Mouse (Mus musculus) adrenal gland, adult 18-20 months (tissue): ENCODE data around the gene Rela. TPM values are rescaled to one million over a fixed set of nuclear protein-coding genes. Genes with fewer than 3 reads are reported as not detected.
"Not testable (repeated sequence)": the region's sequence is repeated elsewhere in the genome, so short reads cannot be mapped to it uniquely, and the experiment has no call there.

Experiments used
- DNase-seq, 2 experiments: peaks; one replicate each; pipeline ENCODE4 v3.0.0; 2021 to 2022; ENCODE audit warnings: low spot score in 2 of 2
- total RNA-seq, 2 experiments: library from RNA; stranded (reverse); gene quantifications; 1 replicate in 1 of 2; 2 replicates in 1 of 2; pipeline ENCODE4 v1.2.3; 2021

Rela gene
- total RNA-seq, 2 experiments from 2014 or later: 79.6 to 90.2 TPM

GRCm38 (mm10) chr19:5662981-5663913 lies 26.0 kb downstream of the Rela start, which contains the start of gene Sipa1:
Gene Sipa1, minus strand, starts transcription at chr19:5663707.
- peak; percentile 95 to 96 for DNase-seq

DNA sequence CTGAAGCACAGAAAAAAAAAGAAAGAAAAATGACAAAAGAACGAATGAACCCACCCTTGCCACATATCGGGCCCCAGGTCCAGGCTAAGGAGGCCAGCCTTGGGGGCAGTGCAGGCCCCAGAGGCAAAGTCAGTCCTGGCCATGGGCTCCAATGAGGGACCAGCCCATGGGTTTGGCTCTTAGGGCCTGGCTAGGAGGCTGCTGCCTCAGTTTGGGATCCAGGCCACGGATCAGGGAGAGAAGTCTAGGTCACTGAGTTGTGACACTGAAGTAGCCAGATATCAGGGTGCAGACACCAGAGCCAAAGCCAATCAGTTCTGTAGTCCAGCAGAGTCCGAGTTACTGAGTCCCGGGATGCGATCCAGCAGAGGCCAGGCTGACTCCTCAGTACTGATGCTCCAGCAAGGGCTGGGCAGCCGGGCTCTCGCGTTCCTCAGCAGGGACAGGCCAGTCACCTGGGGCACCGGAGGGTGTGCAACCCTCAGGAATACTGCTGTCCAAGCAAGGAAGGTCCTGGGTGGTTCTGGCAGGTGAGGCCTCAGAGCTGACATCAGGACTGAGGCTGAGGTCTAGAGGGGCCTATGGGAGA lies 27.5 kb downstream of the Rela start:
- DNase-seq: no peak

GRCm38 (mm10) chr19:5665465-5665864 lies 28.2 kb downstream of the Rela start:
- no peak for DNase-seq

- DNase-seq: no peak
Observed at GRCm38 (mm10) chr19:5666386-5666785, 29.1 kb downstream of the Rela start.

DNA sequence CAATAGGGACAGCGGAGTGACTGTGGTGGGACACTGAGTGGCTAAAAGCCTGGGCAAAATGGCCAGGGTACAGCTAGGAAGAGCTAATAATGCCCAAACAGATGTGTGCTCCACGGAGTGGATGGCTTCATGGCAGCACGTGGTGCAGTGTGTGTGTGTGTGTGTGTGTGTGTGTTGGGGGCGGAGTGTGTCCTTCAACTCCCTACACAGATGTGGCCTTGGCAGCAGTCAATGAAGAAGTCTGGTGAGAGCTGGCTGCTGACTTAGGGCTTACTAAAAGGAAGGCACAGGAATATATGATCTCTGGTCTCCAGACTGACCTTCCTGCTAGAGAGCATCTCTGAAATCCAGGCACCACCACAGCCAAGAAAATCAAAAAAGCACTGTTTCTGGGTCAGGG lies 31.1 kb downstream of the Rela start:
- DNase-seq: no peak

- DNase-seq: no peak
Observed at GRCm38 (mm10) chr19:5680432-5680831, 43.1 kb downstream of the Rela start.

- DNase-seq: no peak
Observed at GRCm38 (mm10) chr19:5684236-5684635, 47.0 kb downstream of the Rela start.

- no peak for DNase-seq
Observed at GRCm38 (mm10) chr19:5684985-5685384, 47.7 kb downstream of the Rela start.

DNA sequence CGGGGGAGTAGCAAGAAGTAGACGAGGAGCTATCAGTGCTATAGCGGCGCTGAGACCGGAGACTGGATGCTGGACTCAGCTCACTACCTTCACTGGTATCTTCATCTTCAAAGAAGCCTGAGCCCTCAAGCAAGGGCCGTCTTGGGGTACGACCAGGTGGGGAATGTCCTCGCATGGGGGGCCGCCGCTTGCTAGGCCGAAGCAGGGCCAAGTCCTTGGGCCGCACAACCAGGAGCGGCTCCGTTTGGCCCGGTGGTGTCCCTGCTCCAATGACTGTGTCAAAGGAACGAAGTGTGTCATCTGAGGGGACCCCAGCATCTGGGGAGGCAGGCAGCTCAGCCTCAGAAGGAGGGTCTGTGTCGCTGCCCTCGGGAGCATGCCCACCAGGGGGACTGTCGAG lies 48.1 kb downstream of the Rela start:
- DNase-seq: no peak

GRCm38 (mm10) chr19:5685861-5686260 lies 48.6 kb downstream of the Rela start:
- no peak for DNase-seq

GRCm38 (mm10) chr19:5686437-5686836 lies 49.2 kb downstream of the Rela start:
- DNase-seq: no peak

- DNase-seq: not testable (repeated sequence)
Observed at GRCm38 (mm10) chr19:5686954-5687353, 49.7 kb downstream of the Rela start.

DNA sequence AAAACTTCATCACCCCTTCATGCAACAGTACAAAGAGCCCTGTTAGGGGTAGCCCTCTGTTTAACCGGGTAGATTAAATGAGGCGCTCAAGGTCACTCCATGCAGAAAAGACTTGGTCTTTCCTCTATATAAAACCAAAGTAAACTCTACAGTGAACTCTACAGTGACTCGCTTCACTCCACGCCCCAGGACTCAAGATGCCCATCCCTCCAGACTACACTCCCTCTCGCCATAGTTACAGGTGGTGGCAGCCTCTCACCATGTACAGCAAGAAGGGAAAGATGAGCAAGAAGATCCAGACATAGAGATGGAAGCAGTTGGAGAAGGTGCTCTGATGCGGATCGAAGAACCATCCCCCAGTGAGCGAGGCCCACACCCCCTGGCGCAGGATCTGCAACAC lies 50.5 kb downstream of the Rela start:
- DNase-seq: no peak

- peak; percentile 91 to 93 for DNase-seq
Observed at GRCm38 (mm10) chr19:5688200-5689087, 51.2 kb downstream of the Rela start, which contains the start of the genes Map3k11 and Pcnx3. Gene Map3k11, plus strand, starts transcription at chr19:5688742. Gene Pcnx3, minus strand, starts transcription at chr19:5688908.

GRCm38 (mm10) chr19:5689088-5689428 lies 51.8 kb downstream of the Rela start:
- no peak for DNase-seq

- peak; percentile 80 to 82 for DNase-seq
Observed at GRCm38 (mm10) chr19:5689565-5690342, 52.5 kb downstream of the Rela start.

DNA sequence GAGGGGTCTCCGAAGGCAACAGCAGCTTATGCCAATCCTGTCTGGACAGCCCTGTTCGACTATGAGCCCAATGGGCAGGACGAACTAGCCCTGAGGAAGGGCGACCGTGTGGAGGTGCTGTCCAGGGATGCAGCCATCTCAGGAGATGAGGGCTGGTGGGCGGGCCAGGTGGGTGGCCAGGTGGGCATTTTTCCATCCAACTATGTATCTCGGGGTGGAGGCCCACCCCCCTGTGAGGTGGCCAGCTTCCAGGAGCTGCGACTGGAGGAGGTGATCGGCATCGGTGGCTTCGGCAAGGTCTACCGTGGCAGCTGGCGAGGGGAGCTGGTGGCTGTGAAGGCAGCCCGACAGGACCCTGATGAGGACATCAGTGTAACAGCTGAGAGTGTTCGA lies 53.1 kb downstream of the Rela start:
- no peak for DNase-seq

- DNase-seq: no peak
Observed at GRCm38 (mm10) chr19:5691601-5692000, 54.3 kb downstream of the Rela start.

DNA sequence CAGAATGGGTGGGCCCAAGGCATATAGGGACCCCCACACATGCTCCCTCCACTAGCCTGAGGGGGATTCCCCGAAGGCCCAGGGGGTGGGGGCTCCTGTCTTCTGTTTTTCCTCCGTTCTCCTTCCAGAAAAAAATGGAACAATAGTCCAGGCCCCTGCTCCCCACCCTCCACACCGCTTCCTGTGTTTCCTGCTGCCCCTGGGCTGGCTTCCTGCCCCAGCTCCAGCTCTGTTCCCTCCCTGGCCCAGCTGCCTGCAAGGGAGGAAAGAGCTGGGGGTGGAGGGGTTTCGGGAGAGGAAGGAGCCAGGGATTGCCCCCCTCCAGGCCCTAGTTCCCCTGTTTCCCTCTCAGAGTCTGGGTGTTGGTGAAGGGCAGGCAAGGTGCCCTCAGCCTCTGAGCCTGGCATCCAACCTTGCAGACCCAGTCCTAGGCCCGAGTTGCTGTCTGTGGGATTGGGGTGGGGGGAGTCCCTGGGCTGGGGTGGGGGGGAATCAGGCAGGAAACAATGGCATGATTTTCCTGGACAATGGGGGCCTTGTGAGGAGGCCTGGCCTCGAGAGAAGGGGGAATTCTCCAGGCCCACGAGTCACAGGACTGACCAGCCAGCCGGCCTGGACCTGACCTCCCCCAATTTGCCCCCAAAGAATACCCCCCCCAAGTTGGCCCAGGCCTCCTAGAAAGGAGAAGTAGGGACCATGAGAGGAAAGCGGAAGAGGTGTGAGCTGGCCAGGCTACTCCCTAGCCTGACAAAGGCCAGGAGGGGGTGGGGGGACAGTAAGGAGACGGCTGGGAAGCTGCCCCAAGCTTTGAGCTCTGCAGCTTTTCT lies 55.0 kb downstream of the Rela start:
- no peak for DNase-seq
